Mouse (Mus musculus) limb, embryonic 14.5 days (tissue): ENCODE measurements at regions not wholly inside any gene's neighbourhood (a gene's known extent, or its start where the extent isn't known, plus 50 kb on each side); places are given as distances from the start of the nearest gene placed in this dataset.

ENCODE experiments used
- ATAC-seq: fragments of 200-750 bp; cut with Nextera tagmentation; 2 replicates; pipeline ENCODE4 v1.8.0; 2017; ENCODE audit warnings: low read depth, moderate number of reproducible peaks, moderate TSS enrichment; ENCODE audit not compliant: low FRiP score
- DNase-seq: peaks from one replicate; pipeline ENCODE4 v3.0.0-alpha.2; 2015; ENCODE audit warnings: low spot score
- H3K27ac ChIP-seq: fragments of 300-500 bp; sonication (generic); replicated peaks from 2 replicates; pipeline ENCODE4 v1.5.1; 2014; ENCODE audit warnings: low read depth, mild to moderate bottlenecking, low read length, moderate library complexity, mixed read lengths
- H3K27me3 ChIP-seq: fragments of 300-500 bp; sonication (generic); 2 replicates; pipeline ENCODE4 v1.6.1; 2014; ENCODE audit warnings: low read length, mixed read lengths; ENCODE audit not compliant: control insufficient read depth, insufficient read depth
- H3K36me3 ChIP-seq: fragments of 300-500 bp; sonication (generic); 2 replicates; pipeline ENCODE4 v1.6.1; 2014; ENCODE audit warnings: mild to moderate bottlenecking, low read length, moderate library complexity, mixed read lengths; ENCODE audit not compliant: control insufficient read depth, insufficient read depth
- H3K4me1 ChIP-seq: fragments of 300-500 bp; sonication (generic); 2 replicates; pipeline ENCODE4 v1.6.1; 2014; ENCODE audit warnings: antibody characterized with exemption, low read length, mixed read lengths; ENCODE audit not compliant: control insufficient read depth, insufficient read depth
- H3K4me2 ChIP-seq: fragments of 300-500 bp; sonication (generic); replicated peaks from 2 replicates; pipeline ENCODE4 v1.6.1; 2014; ENCODE audit warnings: low read depth, mild to moderate bottlenecking, low read length, moderate library complexity; ENCODE audit not compliant: severe bottlenecking
- H3K4me3 ChIP-seq: fragments of 300-500 bp; sonication (generic); replicated peaks from 2 replicates; pipeline ENCODE4 v1.5.1; 2014; ENCODE audit warnings: low read length
- H3K9ac ChIP-seq: fragments of 300-500 bp; sonication (generic); 2 replicates; pipeline ENCODE4 v1.6.1; 2014; ENCODE audit warnings: mild to moderate bottlenecking, low read depth, low read length, moderate library complexity; ENCODE audit not compliant: severe bottlenecking
- H3K9me3 ChIP-seq: fragments of 300-500 bp; sonication (generic); 2 replicates; pipeline ENCODE4 v1.6.1; 2016; ENCODE audit warnings: low read length; ENCODE audit not compliant: control insufficient read depth
- POLR2A ChIP-seq: fragments of 200-500 bp; IDR thresholded peaks from 2 replicates; pipeline ENCODE4 v1.8.0; 2012; ENCODE audit warnings: inconsistent platforms, mild to moderate bottlenecking, moderate library complexity, borderline replicate concordance; ENCODE audit not compliant: insufficient read depth, insufficient read length; ENCODE audit errors: extremely low read depth
- WGBS: fragments of 180-500 bp; shearing (Covaris S2); extraction: QIAGEN DNeasy Blood & Tissue Kit; methylation state at CpG from one replicate; pipeline ENCODE4 v1.1.7; 2014; 5-methylcytosine and 5-hydroxymethylcytosine counted together

GRCm38 (mm10) chr2:66961808-66962519 is 177.2 kb upstream of the Scn7a start:
- H3K9ac ChIP-seq: no peak overlapping the region
- peak; percentile 65 for DNase-seq
- TF ChIP-seq POLR2A: no peak
- H3K4me2 ChIP-seq: no peak overlapping the region
- no peaks in the 10 kb centered on the region for H3K36me3 ChIP-seq
- ATAC-seq: no peak
- H3K27ac ChIP-seq: no peak overlapping the region
- H3K4me1 ChIP-seq: no peaks in the 10 kb centered on the region
- 29% methylated on average over 8 of the region's 8 CpGs for WGBS
- H3K4me3 ChIP-seq: no peak overlapping the region
- H3K27me3 ChIP-seq: no peaks in the 10 kb centered on the region
- no peaks in the 10 kb centered on the region for H3K9me3 ChIP-seq

GRCm38 (mm10) chr2:66941188-66941587 is 156.5 kb upstream of the Scn7a start:
- TF ChIP-seq POLR2A: no peak
- Histone ChIP-seq H3K4me2 (no peak overlapping the region), H3K36me3 (no peaks in the 10 kb centered on the region), H3K4me1 (no peaks in the 10 kb centered on the region), H3K9ac (no peak overlapping the region), H3K9me3 (no peaks in the 10 kb centered on the region), H3K27me3 (no peaks in the 10 kb centered on the region), H3K27ac (no peak overlapping the region), H3K4me3 (no peak overlapping the region)
- no peak for ATAC-seq
- no peak for DNase-seq
- 79% methylated on average over 5 of the region's 5 CpGs for WGBS

- WGBS: 49% methylated on average over 1 of the region's 1 CpGs
- H3K4me2 ChIP-seq: no peak overlapping the region
- no peak overlapping the region for H3K4me3 ChIP-seq
- H3K27ac ChIP-seq: no peak overlapping the region
- no peak for TF ChIP-seq POLR2A
- no peak overlapping the region for H3K9ac ChIP-seq
- H3K27me3 ChIP-seq: no peaks in the 10 kb centered on the region
- no peaks in the 10 kb centered on the region for H3K36me3 ChIP-seq
- H3K9me3 ChIP-seq: no peaks in the 10 kb centered on the region
- no peak for ATAC-seq
- no peaks in the 10 kb centered on the region for H3K4me1 ChIP-seq
- DNase-seq: no peak
Observed at GRCm38 (mm10) chr2:66898032-66898431, 113.3 kb upstream of the Scn7a start.

- no peaks in the 10 kb centered on the region for H3K36me3 ChIP-seq
- TF ChIP-seq POLR2A: no peak
- WGBS: 70% methylated on average over 2 of the region's 2 CpGs
- DNase-seq (no peak), ATAC-seq (no peak)
- H3K27ac ChIP-seq: no peak overlapping the region
- H3K27me3 ChIP-seq: no peaks in the 10 kb centered on the region
- no peak overlapping the region for H3K9ac ChIP-seq
- no peaks in the 10 kb centered on the region for H3K4me1 ChIP-seq
- no peak overlapping the region for H3K4me3 ChIP-seq
- H3K4me2 ChIP-seq: no peak overlapping the region
- H3K9me3 ChIP-seq: no peaks in the 10 kb centered on the region
Observed at GRCm38 (mm10) chr2:66867457-66868216, 82.9 kb upstream of the Scn7a start.
